Mouse (Mus musculus): ENCODE data around the gene Zeb2.

DNA sequence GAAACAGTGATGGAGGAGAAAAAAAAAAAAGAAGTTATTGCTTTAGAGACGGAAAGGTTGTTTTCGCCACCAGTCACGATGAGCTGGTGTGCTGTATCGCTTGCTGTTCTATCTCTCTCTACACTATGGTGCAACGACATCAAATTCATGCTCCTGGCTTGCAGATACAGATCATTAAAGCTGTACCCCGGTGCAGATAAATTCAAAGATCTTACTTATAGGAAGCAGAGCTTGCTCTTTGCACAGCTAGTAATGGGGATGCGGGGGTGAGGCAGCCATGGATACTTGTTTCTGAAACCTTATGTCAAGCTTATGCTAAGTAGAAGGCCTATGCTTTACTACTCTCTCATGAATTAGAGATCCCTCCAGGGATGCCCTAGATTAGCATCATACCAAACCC, 23.7 kb downstream of the Zeb2 start:
- TF ChIP-seq POLR2A (IDR thresholded peaks at IDR 0.05; ENCODE audit: low read depth, low read length) (no peak), CTCF (IDR thresholded peaks at IDR 0.05; ENCODE audit: borderline replicate concordance, insufficient read depth, low read length) (no peak)

Data from embryonic fibroblast, embryonic 13.5 days (primary cell).